Mouse (Mus musculus): ENCODE results near the gene Lars2. TPM values are rescaled to one million over a fixed set of nuclear protein-coding genes. Genes with fewer than 3 reads are reported as not detected.
"Not testable (repeated sequence)": the region's sequence is repeated elsewhere in the genome, so short reads cannot be mapped to it uniquely, and the experiment has no call there.

The Lars2 gene
- 8,852 and 13,100 TPM in 2 replicates for total RNA-seq (2014; fragmentation: Nextera tagmentation)
- total RNA-seq (2017), result 24.7 and 33.7 TPM in 2 replicates
- polyA plus RNA-seq (2012), result 12.3 and 33.6 TPM in 2 replicates

DNA sequence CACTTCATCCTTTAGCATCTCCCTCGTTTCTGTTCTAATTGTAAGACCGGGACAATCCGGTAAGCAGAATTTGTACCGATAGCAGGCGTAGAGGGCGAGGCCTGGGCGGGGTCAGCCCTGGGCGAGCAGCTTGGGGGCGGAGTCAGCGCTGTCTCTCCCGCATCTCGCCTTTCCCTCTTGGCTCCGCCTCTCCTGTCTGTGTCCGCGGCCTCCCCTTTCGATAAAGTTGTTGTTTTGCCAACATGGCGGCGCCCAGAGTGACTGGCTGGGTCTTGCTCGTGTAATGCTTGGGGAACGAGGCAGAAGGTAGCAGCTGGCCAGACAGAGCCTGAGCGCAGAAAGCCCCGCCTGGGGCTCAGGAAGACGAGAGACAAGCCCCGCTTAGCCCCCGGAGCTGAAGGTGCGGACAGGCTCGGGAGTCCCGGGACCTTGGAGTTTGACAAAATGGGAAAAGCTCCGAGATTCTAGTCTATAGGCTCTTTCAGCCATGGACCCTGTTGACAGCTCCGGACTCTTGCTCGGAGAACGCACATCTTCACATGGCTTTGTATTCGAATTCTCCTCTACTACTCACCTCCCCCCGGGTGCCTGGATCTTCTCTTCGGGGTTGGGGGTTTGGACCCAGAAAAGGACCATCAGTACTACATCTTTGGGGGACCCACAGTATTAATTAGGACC is at the start of gene Lars2:
Lars2 (plus strand) TSS at position 220 of the 678 bp plus-strand sequence.
- peak; percentile 71 for DNase-seq (ENCODE audit: low spot score)
- H3K9me3 ChIP-seq (replicated peaks), result no peaks in the 10 kb centered on the region
- TF ChIP-seq POLR2AphosphoS5 (IDR thresholded peaks at IDR 0.05; ENCODE audit: insufficient replicate concordance, low read depth, low read length) (no peak), GATA1 (IDR thresholded peaks at IDR 0.05; ENCODE audit: borderline replicate concordance, low read length) (no peak), TAL1 (conservative IDR thresholded peaks at IDR 0.05; ENCODE audit: low read depth, low read length) (no peak), GATA2 (IDR thresholded peaks at IDR 0.05; ENCODE audit: borderline replicate concordance, low read depth, low read length) (no peak)
- peaks cover 16% of the 10 kb centered on the region for H3K4me1 ChIP-seq (ENCODE audit: insufficient read depth, low read depth, low read length)
- ATAC-seq (ENCODE audit: extremely low read depth, insufficient number of reproducible peaks, low FRiP score, poor library complexity, severe bottlenecking), result peak; percentile 95
- H3K27me3 ChIP-seq (ENCODE audit: insufficient read depth, low read length), result peaks cover 3% of the 10 kb centered on the region; the same call in 1 of the 2 replicates
- peaks cover 18% of the 10 kb centered on the region for H3K36me3 ChIP-seq (replicated peaks)
- peak within 1 kb of the TSS; percentile 80 for H3K4me3 ChIP-seq (ENCODE audit: low read depth, low read length)

DNA sequence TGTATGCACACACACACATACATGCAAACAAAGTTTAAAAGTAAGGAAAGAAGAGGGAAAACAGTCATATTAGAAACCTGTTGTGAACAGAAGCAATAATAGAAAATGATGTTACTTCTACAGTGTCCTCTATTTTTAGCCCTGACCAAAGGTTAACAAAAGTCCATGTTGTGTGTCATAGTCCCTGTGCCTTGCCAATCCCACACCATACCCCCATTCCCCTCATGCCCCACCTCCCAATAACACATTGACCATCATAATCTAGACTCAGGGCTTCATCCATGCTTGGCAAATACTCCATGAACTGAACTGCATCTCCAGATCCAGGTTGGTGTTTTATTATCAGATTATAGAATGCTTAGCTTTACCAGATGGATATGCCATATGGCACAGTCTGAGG is 40.6 kb upstream of the Lars2 start:
- H3K36me3 ChIP-seq (replicated peaks), result no peaks in the 10 kb centered on the region
- ATAC-seq (ENCODE audit: extremely low read depth, insufficient number of reproducible peaks, low FRiP score, poor library complexity, severe bottlenecking), result no peak
- no peaks in the 10 kb centered on the region for H3K4me1 ChIP-seq (ENCODE audit: insufficient read depth, low read depth, low read length)
- H3K27me3 ChIP-seq (ENCODE audit: insufficient read depth, low read length), result no peaks in the 10 kb centered on the region; the same call in 1 of the 2 replicates
- no peak overlapping the region for H3K4me3 ChIP-seq (ENCODE audit: low read depth, low read length)
- no peaks in the 10 kb centered on the region for H3K9me3 ChIP-seq (replicated peaks)
- no peak for TF ChIP-seq GATA2 (IDR thresholded peaks at IDR 0.05; ENCODE audit: borderline replicate concordance, low read depth, low read length)
- no peak for TF ChIP-seq CTCF (IDR thresholded peaks at IDR 0.05; ENCODE audit: low read depth, low read length)
- no peak for TF ChIP-seq GATA1 (IDR thresholded peaks at IDR 0.05; ENCODE audit: borderline replicate concordance, low read length)
- TF ChIP-seq POLR2AphosphoS5 (IDR thresholded peaks at IDR 0.05; ENCODE audit: insufficient replicate concordance, low read depth, low read length), result no peak
- TF ChIP-seq TAL1 (conservative IDR thresholded peaks at IDR 0.05; ENCODE audit: low read depth, low read length), result no peak
- DNase-seq (ENCODE audit: low spot score), result no peak

DNA sequence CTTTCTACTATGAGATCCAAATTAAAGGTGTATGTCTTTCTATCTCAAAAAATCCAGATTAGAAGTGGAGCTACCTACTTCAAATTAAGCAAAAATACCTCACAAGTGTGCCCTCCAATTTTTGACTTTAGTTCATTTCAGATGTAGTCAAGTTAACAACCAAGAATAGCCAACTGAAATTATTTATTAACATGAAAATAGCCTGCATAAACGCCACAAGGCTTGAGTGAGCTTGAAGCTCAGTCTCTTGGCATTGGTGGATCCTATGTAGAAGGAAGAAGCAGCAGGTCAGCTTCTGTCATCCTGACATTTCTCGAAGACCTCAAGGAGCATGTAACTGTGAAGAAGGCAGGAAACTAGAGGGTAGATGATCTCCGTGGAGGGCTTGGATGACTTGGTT is 38.4 kb upstream of the Lars2 start:
- Histone ChIP-seq H3K27me3 (ENCODE audit: insufficient read depth, low read length) (no peaks in the 10 kb centered on the region; the same call in 1 of the 2 replicates), H3K4me3 (ENCODE audit: low read depth, low read length) (no peak overlapping the region), H3K36me3 (replicated peaks) (no peaks in the 10 kb centered on the region), H3K9me3 (replicated peaks) (no peaks in the 10 kb centered on the region), H3K4me1 (ENCODE audit: insufficient read depth, low read depth, low read length) (no peaks in the 10 kb centered on the region)
- DNase-seq (ENCODE audit: low spot score) (no peak), ATAC-seq (ENCODE audit: extremely low read depth, insufficient number of reproducible peaks, low FRiP score, poor library complexity, severe bottlenecking) (no peak)
- TF ChIP-seq POLR2AphosphoS5 (IDR thresholded peaks at IDR 0.05; ENCODE audit: insufficient replicate concordance, low read depth, low read length) (no peak), TAL1 (conservative IDR thresholded peaks at IDR 0.05; ENCODE audit: low read depth, low read length) (no peak), GATA1 (IDR thresholded peaks at IDR 0.05; ENCODE audit: borderline replicate concordance, low read length) (no peak), GATA2 (IDR thresholded peaks at IDR 0.05; ENCODE audit: borderline replicate concordance, low read depth, low read length) (no peak), CTCF (IDR thresholded peaks at IDR 0.05; ENCODE audit: low read depth, low read length) (no peak)

DNA sequence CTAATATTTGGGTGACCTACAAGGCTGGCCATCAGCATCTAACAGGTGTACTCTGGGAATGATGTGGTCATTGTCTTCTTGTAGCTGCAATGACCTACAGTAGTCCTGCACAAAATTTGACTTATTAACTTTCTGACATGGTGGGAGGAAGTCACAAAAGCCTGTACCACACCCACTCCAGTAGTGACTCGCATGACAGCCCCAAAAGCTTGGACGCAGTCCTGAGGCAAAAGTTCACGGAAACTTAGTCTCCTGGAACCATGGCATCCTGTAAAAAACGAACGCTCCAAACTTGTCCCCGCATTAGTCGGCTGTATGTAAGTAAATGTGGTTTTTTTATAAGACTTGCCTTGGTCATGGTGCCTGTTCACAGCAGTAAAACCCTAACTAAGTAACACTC is 36.9 kb upstream of the Lars2 start:
- no peak for TF ChIP-seq GATA1 (IDR thresholded peaks at IDR 0.05; ENCODE audit: borderline replicate concordance, low read length)
- TF ChIP-seq POLR2AphosphoS5 (IDR thresholded peaks at IDR 0.05; ENCODE audit: insufficient replicate concordance, low read depth, low read length), result no peak
- TF ChIP-seq TAL1 (conservative IDR thresholded peaks at IDR 0.05; ENCODE audit: low read depth, low read length), result no peak
- TF ChIP-seq GATA2 (IDR thresholded peaks at IDR 0.05; ENCODE audit: borderline replicate concordance, low read depth, low read length), result no peak
- TF ChIP-seq CTCF (IDR thresholded peaks at IDR 0.05; ENCODE audit: low read depth, low read length), result no peak
- Histone ChIP-seq H3K9me3 (replicated peaks) (no peaks in the 10 kb centered on the region), H3K4me1 (ENCODE audit: insufficient read depth, low read depth, low read length) (no peaks in the 10 kb centered on the region), H3K27me3 (ENCODE audit: insufficient read depth, low read length) (no peaks in the 10 kb centered on the region; the same call in 1 of the 2 replicates), H3K4me3 (ENCODE audit: low read depth, low read length) (no peak overlapping the region), H3K36me3 (replicated peaks) (no peaks in the 10 kb centered on the region)
- ATAC-seq (ENCODE audit: extremely low read depth, insufficient number of reproducible peaks, low FRiP score, poor library complexity, severe bottlenecking), result no peak
- DNase-seq (ENCODE audit: low spot score), result no peak

DNA sequence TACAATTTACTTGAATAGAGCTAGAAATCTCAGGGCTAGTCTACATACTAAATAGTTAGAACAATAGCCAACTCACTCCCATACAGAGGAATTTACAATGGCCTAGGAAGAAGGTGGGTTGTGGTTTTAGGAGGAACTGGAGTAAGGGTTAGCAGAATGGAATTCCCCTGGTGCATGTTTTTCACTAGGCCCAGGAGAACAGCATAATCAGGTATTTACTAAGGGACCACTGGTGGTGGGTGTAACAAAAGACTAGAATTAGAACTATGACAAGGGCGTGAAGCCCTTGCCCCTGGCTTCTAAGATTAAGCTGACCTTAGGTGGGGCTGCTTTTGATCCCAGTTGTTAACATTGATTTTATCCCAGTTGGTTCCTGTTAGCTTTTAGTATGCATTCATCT is 36.5 kb upstream of the Lars2 start:
- not testable (repeated sequence) for ATAC-seq (ENCODE audit: extremely low read depth, insufficient number of reproducible peaks, low FRiP score, poor library complexity, severe bottlenecking); H3K27me3 ChIP-seq (ENCODE audit: insufficient read depth, low read length); DNase-seq (ENCODE audit: low spot score); H3K9me3 ChIP-seq (replicated peaks); H3K4me1 ChIP-seq (ENCODE audit: insufficient read depth, low read depth, low read length); H3K4me3 ChIP-seq (ENCODE audit: low read depth, low read length); H3K36me3 ChIP-seq (replicated peaks)

DNA sequence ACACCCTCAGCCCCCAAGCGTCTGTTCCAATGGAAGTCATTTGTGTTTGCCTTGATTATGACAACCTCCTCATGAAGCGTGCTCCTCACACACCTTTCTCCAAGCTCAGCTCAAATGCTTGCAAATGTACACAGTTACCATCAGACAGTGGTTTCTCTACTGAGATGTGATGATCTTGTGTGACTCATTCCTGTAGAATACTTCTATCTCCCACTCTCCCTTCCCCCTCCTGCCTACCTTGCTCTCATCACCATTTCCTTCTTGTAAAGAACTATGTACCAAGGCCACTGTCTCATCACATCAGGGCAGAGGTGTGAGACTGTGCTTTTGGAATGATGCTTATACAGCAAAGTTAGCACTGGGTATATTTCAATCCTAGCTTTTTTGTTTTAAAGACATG is 33.2 kb upstream of the Lars2 start:
- no peak overlapping the region for H3K4me3 ChIP-seq (ENCODE audit: low read depth, low read length)
- no peaks in the 10 kb centered on the region for H3K4me1 ChIP-seq (ENCODE audit: insufficient read depth, low read depth, low read length)
- TF ChIP-seq POLR2AphosphoS5 (IDR thresholded peaks at IDR 0.05; ENCODE audit: insufficient replicate concordance, low read depth, low read length) (no peak), GATA2 (IDR thresholded peaks at IDR 0.05; ENCODE audit: borderline replicate concordance, low read depth, low read length) (no peak), CTCF (IDR thresholded peaks at IDR 0.05; ENCODE audit: low read depth, low read length) (no peak), GATA1 (IDR thresholded peaks at IDR 0.05; ENCODE audit: borderline replicate concordance, low read length) (no peak), TAL1 (conservative IDR thresholded peaks at IDR 0.05; ENCODE audit: low read depth, low read length) (no peak)
- no peaks in the 10 kb centered on the region for H3K36me3 ChIP-seq (replicated peaks)
- DNase-seq (ENCODE audit: low spot score) (no peak), ATAC-seq (ENCODE audit: extremely low read depth, insufficient number of reproducible peaks, low FRiP score, poor library complexity, severe bottlenecking) (no peak)
- peaks cover 4% of the 10 kb centered on the region; the same call in 1 of the 2 replicates for H3K27me3 ChIP-seq (ENCODE audit: insufficient read depth, low read length)
- no peaks in the 10 kb centered on the region for H3K9me3 ChIP-seq (replicated peaks)

Data from G1E (cell line).